Mouse (Mus musculus) myocyte (in vitro differentiated cells): ENCODE data around the gene Asb5.

Source experiments
- CEBPB ChIP-seq: IDR thresholded peaks from 2 replicates; pipeline ENCODE4 v1.6.1; 2011; ENCODE audit warnings: mild to moderate bottlenecking, moderate library complexity; ENCODE audit not compliant: poor library complexity, insufficient read depth, severe bottlenecking
- E2F4 ChIP-seq: IDR thresholded peaks from one replicate; pipeline ENCODE4 v1.6.1; 2011; ENCODE audit warnings: mild to moderate bottlenecking, control low read depth, moderate library complexity; ENCODE audit not compliant: insufficient read depth
- MAX ChIP-seq: IDR thresholded peaks from one replicate; pipeline ENCODE4 v1.6.1; 2011; ENCODE audit warnings: low read depth, mild to moderate bottlenecking, control low read depth
- MYOD1 ChIP-seq, 3 experiments: IDR thresholded peaks; one replicate each; pipeline ENCODE4 v1.6.1; 2011; ENCODE audit warnings: control low read depth in 2 of 3, low read depth in 2 of 3, mild to moderate bottlenecking in 2 of 3, moderate library complexity in 1 of 3; ENCODE audit not compliant: insufficient read length in 2 of 3, control insufficient read depth in 1 of 3
- POLR2A ChIP-seq: IDR thresholded peaks from one replicate; pipeline ENCODE4 v1.6.1; 2011; ENCODE audit warnings: low read depth, mild to moderate bottlenecking, control low read depth, moderate library complexity; ENCODE audit not compliant: insufficient read length
- POLR2AphosphoS2 ChIP-seq: IDR thresholded peaks from one replicate; pipeline ENCODE4 v1.6.1; 2011; ENCODE audit warnings: low read depth, control low read depth; ENCODE audit not compliant: insufficient read length
- SRF ChIP-seq: IDR thresholded peaks from one replicate; pipeline ENCODE4 v1.6.1; 2011; ENCODE audit warnings: low read depth; ENCODE audit not compliant: control insufficient read depth, insufficient read length
- USF1 ChIP-seq: IDR thresholded peaks from one replicate; pipeline ENCODE4 v1.6.1; 2011; ENCODE audit warnings: low read depth, mild to moderate bottlenecking, control low read depth, moderate library complexity

GRCm38 (mm10) chr8:54528571-54528970, 809 bp upstream of the Asb5 start:
- TF ChIP-seq POLR2A (no peak), MAX (no peak), CEBPB (no peak), MYOD1 (IDR thresholded peaks at IDR 0.05; ENCODE audit: control insufficient read depth in 1 of 3, insufficient read length in 2 of 3, low read depth in 2 of 3) (no peak), E2F4 (no peak), USF1 (no peak), SRF (no peak), POLR2AphosphoS2 (no peak)
